ENCODE assay signal across 8 mouse cellular contexts in genomic region chr9:123852449-123853390, GRCm38 (mm10). TPM values are rescaled to one million over a fixed set of nuclear protein-coding genes. Genes with fewer than 3 reads are reported as not detected.
A peak's percentile ranks its signal among the peaks of the same experiment; 100 is the strongest.
DNase-seq lines count a peak whose midpoint lies in the region; ATAC-seq lines count a peak whose summit lies in the region.

No protein-coding gene starts in this region.

- H3K36me3 ChIP-seq in forebrain, embryonic 10.5 days (replicated peaks), result no peaks in the 10 kb centered on the region
- no peaks in the 10 kb centered on the region for H3K36me3 ChIP-seq in limb, embryonic 15.5 days
- H3K36me3 ChIP-seq in splenic B cell, adult 2 months (ENCODE audit: control insufficient read depth, insufficient read depth, low read length, poor library complexity, severe bottlenecking), result no peaks in the 10 kb centered on the region

- H3K9ac ChIP-seq in limb, embryonic 15.5 days, result no peak overlapping the region

- H3K9me3 ChIP-seq in forebrain, embryonic 10.5 days, result no peaks in the 10 kb centered on the region
- H3K9me3 ChIP-seq in limb, embryonic 15.5 days, result no peaks in the 10 kb centered on the region

- WGBS in forebrain, embryonic 10.5 days, result 58% methylated on average over 5 of the region's 5 CpGs
- 64% methylated on average over 5 of the region's 5 CpGs for WGBS in limb, embryonic 15.5 days

- H3K27me3 ChIP-seq in forebrain, embryonic 10.5 days (ENCODE audit: poor library complexity, severe bottlenecking), result no peaks in the 10 kb centered on the region
- no peaks in the 10 kb centered on the region for H3K27me3 ChIP-seq in limb, embryonic 15.5 days
- H3K27me3 ChIP-seq in splenic B cell, adult 2 months (ENCODE audit: control insufficient read depth, insufficient read depth, low read length, poor library complexity, severe bottlenecking), result no peaks in the 10 kb centered on the region

- peak; percentile 30 to 54 for DNase-seq in adrenal gland, adult (ENCODE audit: inconsistent age in 2 of 2, low spot score in 1 of 2)
- no peak for DNase-seq in adrenal gland, postnatal 4 days (ENCODE audit: low spot score in 2 of 2)
- peak; percentile 5 to 32 for DNase-seq in B cell, adult 2 months
- DNase-seq in forebrain, embryonic 10.5 days (ENCODE audit: extremely low spot score, low spot score), result no peak
- DNase-seq in splenic B cell, adult 2 months (ENCODE audit: low read depth, low spot score), result peak; percentile 38
- no peak for DNase-seq in layer of hippocampus, adult 9-10 months (ENCODE audit: low spot score)
- DNase-seq in MN1 (ENCODE audit: low spot score), result no peak

- peak overlapping the region; percentile 71 for H3K27ac ChIP-seq in forebrain, embryonic 10.5 days
- no peak overlapping the region for H3K27ac ChIP-seq in limb, embryonic 15.5 days

- ATAC-seq in limb, embryonic 15.5 days (ENCODE audit: insufficient number of reproducible peaks, low FRiP score, low TSS enrichment, low read depth), result no peak

- peaks cover 18% of the 10 kb centered on the region for H3K4me1 ChIP-seq in forebrain, embryonic 10.5 days
- H3K4me1 ChIP-seq in limb, embryonic 15.5 days, result peaks cover 4% of the 10 kb centered on the region

- peak overlapping the region; percentile 78 for H3K4me3 ChIP-seq in forebrain, embryonic 10.5 days
- H3K4me3 ChIP-seq in limb, embryonic 15.5 days, result peak overlapping the region; percentile 81

- H3K4me2 ChIP-seq in limb, embryonic 15.5 days, result peak overlapping the region; percentile 42

RNA-seq across cellular contexts. Expression of gene Fyco1, which starts 1.0 kb away (rescaled TPM):
- total RNA-seq in adrenal gland, postnatal 4 days (2021), result 10 to 100 TPM; 61.5 to 63.9 TPM
- 10.2 and 11.1 TPM in 2 replicates for polyA plus RNA-seq in forebrain, embryonic 10.5 days (2016; fragmentation: Nextera tagmentation; extraction: Ambion mirVana)
- polyA plus RNA-seq in limb, embryonic 15.5 days (2015; fragmentation: Nextera tagmentation; extraction: Ambion mirVana), result 16.2 and 18.7 TPM in 2 replicates

RNA-seq across cellular contexts. Expression of gene Xcr1, which starts 9.1 kb away (rescaled TPM):
- under 1 TPM in 1 of 2 experiments, not detected in 1; 0.11 TPM for total RNA-seq in adrenal gland, postnatal 4 days (2021)
- polyA plus RNA-seq in forebrain, embryonic 10.5 days (2016; fragmentation: Nextera tagmentation; extraction: Ambion mirVana), result 0.02 and 0.04 TPM in 2 replicates
- polyA plus RNA-seq in limb, embryonic 15.5 days (2015; fragmentation: Nextera tagmentation; extraction: Ambion mirVana), result 0.03 TPM in 1 of 2 replicates, not detected in the other

RNA-seq across cellular contexts. Expression of gene Cxcr6, which starts 46.4 kb away (rescaled TPM):
- total RNA-seq in adrenal gland, postnatal 4 days (2021), result not detected
- 0.07 and 0.14 TPM in 2 replicates for polyA plus RNA-seq in forebrain, embryonic 10.5 days (2016; fragmentation: Nextera tagmentation; extraction: Ambion mirVana)
- polyA plus RNA-seq in limb, embryonic 15.5 days (2015; fragmentation: Nextera tagmentation; extraction: Ambion mirVana), result 0.32 and 0.62 TPM in 2 replicates

Comparison
In these comparisons a context has a peak if more than half of its experiments do, and no peak if none do; other contexts are left out.
1. DNase-seq: peak in adrenal gland, adult (2 of 2), B cell, adult 2 months (2 of 2) and splenic B cell, adult 2 months (single experiment); none in adrenal gland, postnatal 4 days (0 of 2), forebrain, embryonic 10.5 days (single experiment), layer of hippocampus, adult 9-10 months (single experiment) and MN1 (single experiment).